Mouse (Mus musculus): Measurements from ENCODE around the gene Adamts18. TPM values are rescaled to one million over a fixed set of nuclear protein-coding genes. Genes with fewer than 3 reads are reported as not detected.

The Adamts18 gene
- polyA plus RNA-seq, 1 experiment, result 0.04 TPM

- Histone ChIP-seq H3K4me3 (replicated peaks) (no peak overlapping the region), H3K9me3 (peaks cover 21% of the 10 kb centered on the region), H3K27me3 (replicated peaks) (no peaks in the 10 kb centered on the region), H3K4me1 (no peaks in the 10 kb centered on the region), H3K36me3 (replicated peaks; ENCODE audit: low read length) (no peaks in the 10 kb centered on the region)
- TF ChIP-seq FLI1 (IDR thresholded peaks at IDR 0.05; ENCODE audit: low read length), result no peak
- no peak for TF ChIP-seq GATA1 (IDR thresholded peaks at IDR 0.05; ENCODE audit: borderline replicate concordance, low read length)
Observed at GRCm38 (mm10) chr8:113723873-113724538, 124.5 kb downstream of the Adamts18 start.

GRCm38 (mm10) chr8:113721459-113721858 lies 127.1 kb downstream of the Adamts18 start:
- Histone ChIP-seq H3K27me3 (replicated peaks) (no peaks in the 10 kb centered on the region), H3K9me3 (peaks cover 28% of the 10 kb centered on the region), H3K4me1 (no peaks in the 10 kb centered on the region), H3K4me3 (replicated peaks) (no peak overlapping the region), H3K36me3 (replicated peaks; ENCODE audit: low read length) (no peaks in the 10 kb centered on the region)
- TF ChIP-seq FLI1 (IDR thresholded peaks at IDR 0.05; ENCODE audit: low read length), result no peak
- TF ChIP-seq GATA1 (IDR thresholded peaks at IDR 0.05; ENCODE audit: borderline replicate concordance, low read length), result no peak

GRCm38 (mm10) chr8:113704968-113705367 lies 143.6 kb downstream of the Adamts18 start:
- peaks cover 29% of the 10 kb centered on the region for H3K9me3 ChIP-seq
- TF ChIP-seq GATA1 (IDR thresholded peaks at IDR 0.05; ENCODE audit: borderline replicate concordance, low read length), result no peak
- TF ChIP-seq FLI1 (IDR thresholded peaks at IDR 0.05; ENCODE audit: low read length), result no peak
- H3K36me3 ChIP-seq (replicated peaks; ENCODE audit: low read length), result no peaks in the 10 kb centered on the region
- H3K27me3 ChIP-seq (replicated peaks), result no peaks in the 10 kb centered on the region
- H3K4me3 ChIP-seq (replicated peaks), result no peak overlapping the region
- no peaks in the 10 kb centered on the region for H3K4me1 ChIP-seq

- no peaks in the 10 kb centered on the region for H3K36me3 ChIP-seq (replicated peaks; ENCODE audit: low read length)
- no peaks in the 10 kb centered on the region for H3K4me1 ChIP-seq
- H3K4me3 ChIP-seq (replicated peaks), result no peak overlapping the region
- peaks cover 33% of the 10 kb centered on the region for H3K9me3 ChIP-seq
- no peaks in the 10 kb centered on the region for H3K27me3 ChIP-seq (replicated peaks)
- TF ChIP-seq GATA1 (IDR thresholded peaks at IDR 0.05; ENCODE audit: borderline replicate concordance, low read length) (no peak), FLI1 (IDR thresholded peaks at IDR 0.05; ENCODE audit: low read length) (no peak)
Observed at GRCm38 (mm10) chr8:113691622-113692343, 156.8 kb downstream of the Adamts18 start.

- TF ChIP-seq FLI1 (IDR thresholded peaks at IDR 0.05; ENCODE audit: low read length) (no peak), GATA1 (IDR thresholded peaks at IDR 0.05; ENCODE audit: borderline replicate concordance, low read length) (no peak)
- H3K9me3 ChIP-seq, result peaks cover 32% of the 10 kb centered on the region
- no peaks in the 10 kb centered on the region for H3K4me1 ChIP-seq
- H3K27me3 ChIP-seq (replicated peaks), result no peaks in the 10 kb centered on the region
- H3K36me3 ChIP-seq (replicated peaks; ENCODE audit: low read length), result no peaks in the 10 kb centered on the region
- H3K4me3 ChIP-seq (replicated peaks), result no peak overlapping the region
Observed at GRCm38 (mm10) chr8:113688543-113688915, 160.0 kb downstream of the Adamts18 start.

- Histone ChIP-seq H3K4me1 (no peaks in the 10 kb centered on the region), H3K27me3 (replicated peaks) (no peaks in the 10 kb centered on the region), H3K9me3 (peaks cover 29% of the 10 kb centered on the region), H3K4me3 (replicated peaks) (no peak overlapping the region), H3K36me3 (replicated peaks; ENCODE audit: low read length) (no peaks in the 10 kb centered on the region)
- TF ChIP-seq FLI1 (IDR thresholded peaks at IDR 0.05; ENCODE audit: low read length) (no peak), GATA1 (IDR thresholded peaks at IDR 0.05; ENCODE audit: borderline replicate concordance, low read length) (no peak)
Observed at GRCm38 (mm10) chr8:113687889-113688542, 160.5 kb downstream of the Adamts18 start.

- Histone ChIP-seq H3K4me1 (peaks cover 3% of the 10 kb centered on the region; the same call in 1 of the 2 replicates), H3K9me3 (peaks cover 6% of the 10 kb centered on the region), H3K4me3 (replicated peaks) (no peak overlapping the region), H3K27me3 (replicated peaks) (no peaks in the 10 kb centered on the region), H3K36me3 (replicated peaks; ENCODE audit: low read length) (no peaks in the 10 kb centered on the region)
- no peak for TF ChIP-seq FLI1 (IDR thresholded peaks at IDR 0.05; ENCODE audit: low read length)
- TF ChIP-seq GATA1 (IDR thresholded peaks at IDR 0.05; ENCODE audit: borderline replicate concordance, low read length), result no peak
Observed at GRCm38 (mm10) chr8:113679361-113679760, 169.2 kb downstream of the Adamts18 start.

GRCm38 (mm10) chr8:113676811-113677210 lies 171.7 kb downstream of the Adamts18 start:
- peaks cover 3% of the 10 kb centered on the region; the same call in 1 of the 2 replicates for H3K4me1 ChIP-seq
- TF ChIP-seq GATA1 (IDR thresholded peaks at IDR 0.05; ENCODE audit: borderline replicate concordance, low read length) (no peak), FLI1 (IDR thresholded peaks at IDR 0.05; ENCODE audit: low read length) (no peak)
- no peaks in the 10 kb centered on the region for H3K27me3 ChIP-seq (replicated peaks)
- H3K9me3 ChIP-seq, result peaks cover 13% of the 10 kb centered on the region
- no peaks in the 10 kb centered on the region for H3K36me3 ChIP-seq (replicated peaks; ENCODE audit: low read length)
- H3K4me3 ChIP-seq (replicated peaks), result no peak overlapping the region

GRCm38 (mm10) chr8:113675281-113675680 lies 173.3 kb downstream of the Adamts18 start:
- H3K4me1 ChIP-seq, result peaks cover 3% of the 10 kb centered on the region; the same call in 1 of the 2 replicates
- H3K4me3 ChIP-seq (replicated peaks), result no peak overlapping the region
- TF ChIP-seq FLI1 (IDR thresholded peaks at IDR 0.05; ENCODE audit: low read length) (no peak), GATA1 (IDR thresholded peaks at IDR 0.05; ENCODE audit: borderline replicate concordance, low read length) (no peak)
- H3K27me3 ChIP-seq (replicated peaks), result no peaks in the 10 kb centered on the region
- H3K9me3 ChIP-seq, result peaks cover 17% of the 10 kb centered on the region
- H3K36me3 ChIP-seq (replicated peaks; ENCODE audit: low read length), result no peaks in the 10 kb centered on the region

GRCm38 (mm10) chr8:113674611-113675010 lies 173.9 kb downstream of the Adamts18 start:
- H3K9me3 ChIP-seq, result peaks cover 17% of the 10 kb centered on the region
- H3K36me3 ChIP-seq (replicated peaks; ENCODE audit: low read length), result no peaks in the 10 kb centered on the region
- H3K27me3 ChIP-seq (replicated peaks), result no peaks in the 10 kb centered on the region
- H3K4me3 ChIP-seq (replicated peaks), result no peak overlapping the region
- H3K4me1 ChIP-seq, result peaks cover 3% of the 10 kb centered on the region; the same call in 1 of the 2 replicates
- TF ChIP-seq GATA1 (IDR thresholded peaks at IDR 0.05; ENCODE audit: borderline replicate concordance, low read length) (no peak), FLI1 (IDR thresholded peaks at IDR 0.05; ENCODE audit: low read length) (no peak)
